Mouse (Mus musculus) hindbrain, postnatal 0 days (tissue): Measurements from ENCODE around the gene Cd44. TPM values are rescaled to one million over a fixed set of nuclear protein-coding genes. Genes with fewer than 3 reads are reported as not detected.

ENCODE experiments used
- ATAC-seq: fragments of 200-750 bp; cut with Nextera tagmentation; 2 replicates; pipeline ENCODE4 v1.8.0; 2017; ENCODE audit warnings: mild to moderate bottlenecking, moderate TSS enrichment, moderate library complexity
- DNase-seq: peaks from one replicate; pipeline ENCODE4 v3.0.0-alpha.2; 2015; ENCODE audit warnings: low spot score
- H3K27ac ChIP-seq: fragments of 300-500 bp; sonication (generic); 2 replicates; pipeline ENCODE4 v1.5.1; 2014; ENCODE audit warnings: mild to moderate bottlenecking
- H3K27me3 ChIP-seq: fragments of 300-500 bp; sonication (generic); 2 replicates; pipeline ENCODE4 v1.6.1; 2014; ENCODE audit warnings: low read length, mixed read lengths; ENCODE audit not compliant: insufficient read depth
- H3K36me3 ChIP-seq: fragments of 300-500 bp; sonication (generic); 2 replicates; pipeline ENCODE4 v1.6.1; 2014; ENCODE audit warnings: low read length, mixed read lengths; ENCODE audit not compliant: insufficient read depth
- H3K4me1 ChIP-seq: fragments of 300-500 bp; sonication (generic); 2 replicates; pipeline ENCODE4 v1.6.1; 2014; ENCODE audit warnings: antibody characterized with exemption, low read length, mixed read lengths; ENCODE audit not compliant: insufficient read depth
- H3K4me2 ChIP-seq: fragments of 300-500 bp; sonication (generic); 2 replicates; pipeline ENCODE4 v1.6.1; 2014; ENCODE audit warnings: low read depth, mild to moderate bottlenecking, low read length, moderate library complexity, mixed read lengths
- H3K4me3 ChIP-seq: fragments of 300-500 bp; sonication (generic); 2 replicates; pipeline ENCODE4 v1.5.1; 2014; ENCODE audit warnings: low read length
- H3K9ac ChIP-seq: fragments of 300-500 bp; sonication (generic); replicated peaks from 2 replicates; pipeline ENCODE4 v1.6.1; 2014; ENCODE audit warnings: mild to moderate bottlenecking, low read length, moderate library complexity, mixed read lengths
- H3K9me3 ChIP-seq: fragments of 300-500 bp; sonication (generic); 2 replicates; pipeline ENCODE4 v1.6.1; 2016; ENCODE audit warnings: low read length, mixed read lengths
- CTCF ChIP-seq: IDR thresholded peaks from 2 replicates; pipeline ENCODE4 v1.5.1; 2016; ENCODE audit warnings: antibody characterized with exemption, control low read depth, low read depth
- WGBS: fragments of 180-500 bp; shearing (Covaris S2); extraction: QIAGEN DNeasy Blood & Tissue Kit; methylation state at CpG from one replicate; pipeline ENCODE4 v1.1.7; 2014; 5-methylcytosine and 5-hydroxymethylcytosine counted together
- polyA plus RNA-seq: library from polyadenylated mRNA; unstranded; fragments of >200 nt; fragmentation: Nextera tagmentation; extraction: Ambion mirVana; gene quantifications from 2 replicates; pipeline ENCODE4 v1.2.1, GENCODE M21; 2015
- total RNA-seq: library from RNA; depleted of rRNA; stranded (reverse); fragments of >200 nt; gene quantifications from 2 replicates; pipeline ENCODE4 v1.2.3, GENCODE M21; 2014

The Cd44 gene
- total and polyA plus RNA-seq, 2 experiments from 2014 or later: 5.2 to 7.0 TPM

DNA sequence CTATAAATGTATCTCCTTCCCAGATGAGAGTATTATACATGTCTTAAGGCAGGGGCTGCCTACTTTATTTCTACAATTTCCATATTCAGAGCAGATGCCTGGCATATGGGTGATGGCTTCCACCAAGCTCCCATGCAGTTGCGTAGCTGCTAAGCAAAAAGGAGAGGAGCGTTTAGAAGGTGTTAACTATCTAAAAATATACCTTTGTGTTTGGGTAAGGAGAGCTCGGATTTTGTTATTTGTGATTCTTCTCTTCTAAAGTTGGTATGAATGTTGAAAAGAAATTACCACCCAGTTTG, 41.3 kb upstream of the Cd44 start:
- no peak overlapping the region for H3K4me3 ChIP-seq
- 89% methylated on average over 3 of the region's 3 CpGs for WGBS
- no peak overlapping the region for H3K4me2 ChIP-seq
- H3K9ac ChIP-seq: no peak overlapping the region
- H3K4me1 ChIP-seq: peaks cover 9% of the 10 kb centered on the region
- ATAC-seq: no peak
- H3K9me3 ChIP-seq: no peaks in the 10 kb centered on the region
- TF ChIP-seq CTCF: no peak
- no peaks in the 10 kb centered on the region for H3K36me3 ChIP-seq
- DNase-seq: no peak
- no peak overlapping the region for H3K27ac ChIP-seq
- H3K27me3 ChIP-seq: no peaks in the 10 kb centered on the region

DNA sequence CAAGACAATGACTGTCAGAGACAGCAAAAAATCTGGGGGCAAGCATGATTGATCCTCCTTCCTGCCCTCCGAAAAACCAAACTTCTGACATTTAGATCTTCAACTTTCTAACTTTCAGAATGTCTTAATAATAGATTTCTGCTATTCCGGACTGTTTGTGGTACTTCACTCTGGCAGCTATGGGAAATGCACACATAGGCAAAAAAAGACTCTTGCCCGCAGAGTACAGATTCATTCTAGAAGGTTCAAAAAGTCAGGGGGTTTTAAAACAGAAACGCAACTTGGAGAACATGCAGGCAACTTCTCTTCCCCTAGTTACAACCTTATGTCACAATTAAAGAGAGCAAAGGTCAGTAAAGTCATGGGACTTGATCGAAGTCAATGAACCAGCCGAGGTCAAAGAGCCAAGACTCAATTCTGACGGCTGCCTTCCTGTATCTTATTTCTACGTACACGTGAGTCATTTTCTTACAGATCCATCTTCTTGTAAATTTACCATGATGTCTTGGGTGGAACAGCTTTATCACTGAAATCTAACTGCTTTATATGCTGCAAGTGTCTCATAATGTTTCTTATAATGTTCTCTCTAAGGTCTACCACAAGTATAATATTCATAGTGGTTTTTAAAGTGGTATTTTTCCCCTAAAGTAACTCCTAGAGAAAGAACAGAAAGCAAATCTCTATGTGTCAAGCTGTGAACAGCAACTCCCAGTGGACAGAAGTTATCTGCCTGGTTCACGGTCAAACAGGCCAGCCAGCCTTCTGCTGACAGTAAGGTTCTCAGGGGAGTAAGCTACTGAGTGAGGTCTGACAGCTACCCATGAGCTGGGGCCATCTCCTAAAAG, 40.7 kb upstream of the Cd44 start:
- 74% methylated on average over 10 of the region's 10 CpGs for WGBS
- Histone ChIP-seq H3K4me3 (no peak overlapping the region), H3K4me2 (no peak overlapping the region), H3K9ac (no peak overlapping the region), H3K27me3 (no peaks in the 10 kb centered on the region), H3K4me1 (peaks cover 9% of the 10 kb centered on the region), H3K27ac (no peak overlapping the region), H3K9me3 (no peaks in the 10 kb centered on the region), H3K36me3 (no peaks in the 10 kb centered on the region)
- no peak for TF ChIP-seq CTCF
- DNase-seq (no peak), ATAC-seq (no peak)

DNA sequence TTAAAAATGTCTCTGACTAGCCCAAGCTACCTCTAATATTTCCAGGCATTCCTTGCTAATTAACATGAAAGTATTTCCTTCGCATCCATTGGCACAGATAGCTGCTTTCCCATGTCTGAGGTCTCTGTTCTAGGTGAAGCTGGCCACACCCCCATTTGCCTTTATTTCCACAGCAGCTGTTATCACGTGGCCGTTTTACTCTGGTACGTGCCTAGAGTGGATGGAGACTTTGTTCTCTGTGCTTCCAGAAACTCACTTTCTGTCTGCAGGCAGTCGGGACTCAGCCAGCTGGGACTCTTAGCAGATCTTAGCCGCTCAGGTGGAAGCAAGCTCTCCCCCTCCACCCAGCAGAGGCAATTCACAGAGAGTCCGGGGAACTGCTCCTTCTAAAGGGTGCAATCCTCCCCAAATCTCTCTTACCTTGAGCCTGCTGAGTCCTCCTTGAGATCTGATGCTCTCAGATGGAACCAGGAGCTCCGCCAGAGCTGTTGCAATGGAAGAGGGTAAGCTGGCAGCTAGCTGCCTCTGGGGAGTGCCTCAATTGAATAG, 39.4 kb upstream of the Cd44 start:
- TF ChIP-seq CTCF: no peak
- no peak overlapping the region for H3K27ac ChIP-seq
- no peak for DNase-seq
- no peak overlapping the region for H3K4me3 ChIP-seq
- H3K4me2 ChIP-seq: no peak overlapping the region
- no peaks in the 10 kb centered on the region for H3K36me3 ChIP-seq
- peaks cover 14% of the 10 kb centered on the region for H3K4me1 ChIP-seq
- H3K9ac ChIP-seq: no peak overlapping the region
- H3K27me3 ChIP-seq: no peaks in the 10 kb centered on the region
- ATAC-seq: no peak
- WGBS: 55% methylated on average over 8 of the region's 8 CpGs
- no peaks in the 10 kb centered on the region for H3K9me3 ChIP-seq

DNA sequence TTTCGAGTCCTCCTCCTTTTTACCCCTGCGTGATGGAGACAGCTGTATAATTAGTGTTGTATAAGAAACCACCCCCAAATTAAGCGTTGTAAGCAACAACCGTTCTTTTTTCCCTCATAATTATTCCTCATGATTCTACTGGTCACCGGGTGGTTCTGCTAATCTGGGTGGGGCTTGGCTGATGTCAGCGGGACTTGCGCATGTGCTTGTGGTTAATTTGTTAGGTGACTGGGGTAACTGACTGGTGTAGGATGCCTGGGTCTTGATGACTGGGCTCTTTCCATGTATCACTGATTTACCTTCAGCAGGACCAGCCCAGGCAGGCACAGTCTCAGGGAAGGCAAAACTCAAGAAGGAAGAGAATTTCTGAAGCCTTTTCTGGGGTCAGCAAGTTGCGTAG, 38.7 kb upstream of the Cd44 start:
- no peak overlapping the region for H3K27ac ChIP-seq
- H3K4me3 ChIP-seq: no peak overlapping the region
- H3K9me3 ChIP-seq: no peaks in the 10 kb centered on the region
- no peak for DNase-seq
- H3K36me3 ChIP-seq: no peaks in the 10 kb centered on the region
- TF ChIP-seq CTCF: no peak
- no peak overlapping the region for H3K4me2 ChIP-seq
- no peaks in the 10 kb centered on the region for H3K27me3 ChIP-seq
- WGBS: 92% methylated on average over 8 of the region's 8 CpGs
- ATAC-seq: no peak
- no peak overlapping the region for H3K9ac ChIP-seq
- H3K4me1 ChIP-seq: peaks cover 13% of the 10 kb centered on the region

DNA sequence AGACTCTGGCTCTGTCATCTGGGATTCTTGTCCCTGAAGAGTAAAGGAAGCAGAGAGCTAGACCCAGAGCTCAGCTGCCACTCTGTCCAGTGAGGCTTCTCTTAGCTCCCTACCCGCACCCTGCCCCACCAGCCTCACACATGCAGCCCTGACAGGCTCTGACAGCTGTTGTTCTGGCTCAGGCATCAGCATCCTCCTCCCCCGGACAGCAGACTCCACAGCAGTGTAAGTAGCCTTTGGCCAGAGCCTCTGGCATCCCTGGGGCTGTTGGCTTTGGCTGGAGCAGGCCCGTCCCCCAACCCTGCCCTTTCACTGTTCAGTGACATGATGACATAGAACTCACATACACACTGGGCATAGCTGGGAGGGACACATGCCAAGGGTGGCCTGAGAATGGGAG, 35.4 kb upstream of the Cd44 start:
- 47% methylated on average over 3 of the region's 3 CpGs for WGBS
- no peak overlapping the region for H3K4me2 ChIP-seq
- H3K9ac ChIP-seq: no peak overlapping the region
- ATAC-seq (peak; percentile 76), DNase-seq (peak; percentile 46)
- no peaks in the 10 kb centered on the region for H3K27me3 ChIP-seq
- H3K4me1 ChIP-seq: 0 out of 2 replicates have a peak, but pooled peaks cover 4% of the 10 kb centered on the region
- no peaks in the 10 kb centered on the region for H3K36me3 ChIP-seq
- H3K4me3 ChIP-seq: no peak overlapping the region
- no peak overlapping the region for H3K27ac ChIP-seq
- TF ChIP-seq CTCF: no peak
- no peaks in the 10 kb centered on the region for H3K9me3 ChIP-seq

DNA sequence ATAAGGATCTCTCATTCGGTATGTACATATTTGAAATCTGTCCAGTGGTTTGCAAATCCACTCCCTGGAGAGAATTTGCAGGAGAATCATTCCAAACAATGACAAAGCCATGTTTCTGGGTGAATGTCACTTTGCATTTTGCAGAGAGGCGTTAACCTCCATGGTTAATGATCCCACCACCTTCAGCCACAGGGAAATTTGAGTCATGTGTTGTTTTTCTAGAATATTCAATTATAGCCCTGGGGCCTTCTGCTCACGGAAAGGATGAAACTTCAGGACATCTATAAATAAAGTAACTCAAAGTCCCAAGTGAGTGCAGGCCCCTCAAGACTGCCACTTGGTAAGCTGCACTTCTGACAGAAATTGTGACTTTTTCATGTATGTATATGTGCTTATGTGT, 33.4 kb upstream of the Cd44 start:
- TF ChIP-seq CTCF: no peak
- no peaks in the 10 kb centered on the region for H3K27me3 ChIP-seq
- 83% methylated on average over 3 of the region's 3 CpGs for WGBS
- no peak overlapping the region for H3K9ac ChIP-seq
- no peak for DNase-seq
- 0 out of 2 replicates have a peak, but pooled peaks cover 4% of the 10 kb centered on the region for H3K4me1 ChIP-seq
- H3K36me3 ChIP-seq: no peaks in the 10 kb centered on the region
- H3K27ac ChIP-seq: no peak overlapping the region
- no peak overlapping the region for H3K4me2 ChIP-seq
- no peaks in the 10 kb centered on the region for H3K9me3 ChIP-seq
- no peak for ATAC-seq
- H3K4me3 ChIP-seq: no peak overlapping the region

DNA sequence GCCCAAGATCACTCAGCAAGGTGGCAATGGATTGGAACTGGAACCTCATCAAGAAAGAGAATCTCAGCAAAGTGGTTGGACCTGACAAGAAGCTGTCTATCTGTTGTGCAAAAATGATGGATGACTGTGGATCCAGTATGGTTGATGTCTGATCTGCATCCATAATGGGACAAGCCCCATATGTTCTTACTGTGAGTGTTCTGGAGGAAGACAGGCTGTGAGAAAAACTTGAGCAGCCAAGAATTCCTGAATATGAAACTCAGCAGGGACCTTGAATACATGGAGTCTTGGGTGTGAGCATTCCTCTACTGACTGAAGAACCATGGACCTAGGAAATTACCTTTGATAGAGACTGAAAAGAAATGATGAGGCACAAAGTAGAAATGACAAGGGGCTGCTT, 32.3 kb upstream of the Cd44 start:
- ATAC-seq (no peak), DNase-seq (no peak)
- Histone ChIP-seq H3K27ac (no peak overlapping the region), H3K4me1 (0 out of 2 replicates have a peak, but pooled peaks cover 4% of the 10 kb centered on the region), H3K27me3 (no peaks in the 10 kb centered on the region), H3K36me3 (no peaks in the 10 kb centered on the region), H3K4me2 (no peak overlapping the region), H3K9ac (no peak overlapping the region), H3K9me3 (no peaks in the 10 kb centered on the region), H3K4me3 (no peak overlapping the region)
- no peak for TF ChIP-seq CTCF
